8 mouse cellular contexts compared by ENCODE assay signal in genomic region chr12:15811682-15812081, GRCm38 (mm10). TPM values are rescaled to one million over a fixed set of nuclear protein-coding genes. Genes with fewer than 3 reads are reported as not detected.
DNase-seq lines count a peak whose midpoint lies in the region; ATAC-seq and TF ChIP-seq lines count a peak whose summit lies in the region.

No protein-coding gene starts in this region.

- 0 out of 2 replicates have a peak, but pooled peaks cover 8% of the 10 kb centered on the region for H3K36me3 ChIP-seq in lung, embryonic 14.5 days (ENCODE audit: insufficient read depth)
- H3K36me3 ChIP-seq in forebrain, embryonic 10.5 days (replicated peaks), result peaks cover 36% of the 10 kb centered on the region
- H3K36me3 ChIP-seq in stomach, embryonic 15.5 days, result peaks cover under 1% of the 10 kb centered on the region; the same call in 1 of the 2 replicates

- H3K4me2 ChIP-seq in lung, embryonic 14.5 days, result peak overlapping the region; percentile 68; the same call in 1 of the 2 replicates
- peak overlapping the region; percentile 91; the same call in 1 of the 2 replicates for H3K4me2 ChIP-seq in stomach, embryonic 15.5 days

- H3K9ac ChIP-seq in lung, embryonic 14.5 days, result no peak overlapping the region
- no peak overlapping the region for H3K9ac ChIP-seq in stomach, embryonic 15.5 days

- no peaks in the 10 kb centered on the region for H3K9me3 ChIP-seq in lung, embryonic 14.5 days (ENCODE audit: low read depth, low read length)
- H3K9me3 ChIP-seq in forebrain, embryonic 10.5 days, result no peaks in the 10 kb centered on the region
- H3K9me3 ChIP-seq in stomach, embryonic 15.5 days, result no peaks in the 10 kb centered on the region

- ATAC-seq in lung, embryonic 14.5 days (ENCODE audit: insufficient read depth), result no peak
- no peak for ATAC-seq in stomach, embryonic 15.5 days (ENCODE audit: insufficient read depth, low FRiP score, low read depth)

- H3K4me3 ChIP-seq in lung, embryonic 14.5 days (ENCODE audit: low read depth, low read length), result no peak overlapping the region
- H3K4me3 ChIP-seq in forebrain, embryonic 10.5 days, result peak overlapping the region; percentile 80
- H3K4me3 ChIP-seq in stomach, embryonic 15.5 days (replicated peaks), result no peak overlapping the region

- peak; percentile 25 for DNase-seq in lung, embryonic 14.5 days
- DNase-seq in lung, postnatal 14 days, result no peak
- no peak for DNase-seq in forebrain, embryonic 10.5 days (ENCODE audit: extremely low spot score, low spot score)
- peak; percentile 79 for DNase-seq in induced T-regulatory cell, adult 2 months (ENCODE audit: low read depth)
- DNase-seq in lung, postnatal 25 days (ENCODE audit: low spot score), result peak; percentile 18
- no peak for DNase-seq in adrenal gland, postnatal 4 days (ENCODE audit: low spot score in 2 of 2)
- no peak for DNase-seq in urinary bladder, postnatal 10 days (ENCODE audit: low spot score)

- 30% methylated on average over 4 of the region's 4 CpGs for WGBS in lung, embryonic 14.5 days
- 34% methylated on average over 4 of the region's 4 CpGs for WGBS in forebrain, embryonic 10.5 days
- WGBS in stomach, embryonic 15.5 days, result 41% methylated on average over 4 of the region's 4 CpGs

- H3K27me3 ChIP-seq in lung, embryonic 14.5 days (ENCODE audit: insufficient read depth, low read length), result no peaks in the 10 kb centered on the region
- no peaks in the 10 kb centered on the region for H3K27me3 ChIP-seq in forebrain, embryonic 10.5 days (ENCODE audit: poor library complexity, severe bottlenecking)
- no peaks in the 10 kb centered on the region for H3K27me3 ChIP-seq in stomach, embryonic 15.5 days (replicated peaks)

- no peak overlapping the region for H3K27ac ChIP-seq in lung, embryonic 14.5 days (ENCODE audit: low read depth)
- peak overlapping the region; percentile 30; the same call in 1 of the 2 replicates for H3K27ac ChIP-seq in forebrain, embryonic 10.5 days
- no peak overlapping the region for H3K27ac ChIP-seq in stomach, embryonic 15.5 days

- TF ChIP-seq CTCF in lung, embryonic 14.5 days (IDR thresholded peaks at IDR 0.05; ENCODE audit: low read depth), result no peak

- no peaks in the 10 kb centered on the region for H3K4me1 ChIP-seq in lung, embryonic 14.5 days (ENCODE audit: insufficient read depth)
- peaks cover 42% of the 10 kb centered on the region for H3K4me1 ChIP-seq in forebrain, embryonic 10.5 days
- 0 out of 2 replicates have a peak, but pooled peaks cover 5% of the 10 kb centered on the region for H3K4me1 ChIP-seq in stomach, embryonic 15.5 days

RNA-seq across cellular contexts. Expression of gene Trib2, which starts 5.0 kb away (rescaled TPM):
- polyA plus RNA-seq in lung, embryonic 14.5 days (2014; fragmentation: Nextera tagmentation; extraction: Ambion mirVana), result 20.8 TPM in 2 replicates
- 29.4 and 33.6 TPM in 2 replicates for polyA plus RNA-seq in forebrain, embryonic 10.5 days (2016; fragmentation: Nextera tagmentation; extraction: Ambion mirVana)
- polyA plus RNA-seq in stomach, embryonic 15.5 days (2015; fragmentation: Nextera tagmentation; extraction: Ambion mirVana), result 22.3 and 22.5 TPM in 2 replicates
- 10 to 100 TPM; 25.6 to 27.4 TPM for total RNA-seq in adrenal gland, postnatal 4 days (2021)

Comparison
In these comparisons a context has a peak if more than half of its experiments do, and no peak if none do; other contexts are left out.
1. DNase-seq: peak in lung, embryonic 14.5 days (single experiment), induced T-regulatory cell, adult 2 months (single experiment) and lung, postnatal 25 days (single experiment); none in lung, postnatal 14 days (single experiment), forebrain, embryonic 10.5 days (single experiment), adrenal gland, postnatal 4 days (0 of 2) and urinary bladder, postnatal 10 days (single experiment).